Comparison of ENCODE assay signal across 9 mouse cellular contexts in the genomic region with DNA sequence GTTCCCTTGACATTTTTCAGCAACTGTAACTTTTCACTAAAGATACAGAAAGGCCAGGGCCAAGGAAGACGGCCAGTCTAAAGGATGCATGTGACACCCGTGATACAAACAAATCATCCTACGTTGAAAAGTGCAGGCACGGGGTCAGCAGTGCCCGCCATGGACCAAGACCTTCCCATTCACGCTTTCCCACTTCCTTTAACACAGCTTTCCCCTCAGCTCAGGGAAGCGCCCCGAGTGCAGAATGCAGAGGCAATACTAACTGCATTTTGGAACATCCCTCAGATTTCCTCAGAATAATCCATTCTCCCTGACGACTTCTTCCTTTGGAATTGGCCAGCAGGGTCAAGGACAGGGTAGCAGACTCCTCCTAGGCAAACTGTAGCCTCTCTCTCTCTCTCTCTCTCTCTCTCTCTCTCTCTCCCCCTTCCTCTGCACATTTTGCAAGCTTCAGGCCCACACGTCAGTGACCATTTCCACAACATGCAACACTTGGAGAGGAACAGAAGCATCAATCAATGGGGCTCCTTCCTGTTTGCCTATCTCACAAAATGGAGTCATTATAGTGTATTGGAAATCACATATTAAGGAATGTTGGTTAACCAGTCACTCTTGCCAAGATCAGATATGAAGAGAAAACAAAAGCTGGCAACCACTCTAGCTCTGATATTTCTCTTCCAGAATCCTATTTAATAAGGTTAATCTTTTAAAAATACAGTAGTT. TPM values are rescaled to one million over a fixed set of nuclear protein-coding genes. Genes with fewer than 3 reads are reported as not detected.
DNase-seq lines count a peak whose midpoint lies in the region; ATAC-seq and TF ChIP-seq lines count a peak whose summit lies in the region.
"Had no signal": no experiment of that assay in that cellular context is flagged by ENCODE, and none has a peak within 500 bp of the region (broad histone marks: within the 10 kb centered on the region; RNA-seq: fewer than 3 reads in every experiment).

No protein-coding gene starts in this region.

- H3K4me2 ChIP-seq in heart, embryonic 11.5 days = peak overlapping the region; percentile 0
- peak overlapping the region; percentile 99 for H3K4me2 ChIP-seq in liver, embryonic 15.5 days
- H3K4me2 ChIP-seq in stomach, postnatal 0 days (replicated peaks; ENCODE audit: low read depth) = peak overlapping the region; percentile 48

- H3K4me3 ChIP-seq in heart, embryonic 11.5 days (ENCODE audit: low read depth, low read length) = no peak overlapping the region
- H3K4me3 ChIP-seq in spleen, adult 2 months (ENCODE audit: extremely low read depth, insufficient read depth, insufficient read length) = peak overlapping the region; percentile 25; the same call in 1 of the 2 replicates
- no peak overlapping the region for H3K4me3 ChIP-seq in liver, embryonic 15.5 days (replicated peaks)
- no peak overlapping the region for H3K4me3 ChIP-seq in stomach, postnatal 0 days (ENCODE audit: low read depth, low read length)
- H3K4me3 ChIP-seq: myocyte had no signal

- no peak for TF ChIP-seq EP300 in stomach, postnatal 0 days (optimal IDR thresholded peaks at IDR 0.05)

- H3K9me3 ChIP-seq in heart, embryonic 11.5 days (replicated peaks; ENCODE audit: control insufficient read depth, low read length) = no peaks in the 10 kb centered on the region
- H3K9me3 ChIP-seq in liver, embryonic 15.5 days (replicated peaks) = no peaks in the 10 kb centered on the region
- H3K9me3 ChIP-seq in stomach, postnatal 0 days (ENCODE audit: control insufficient read depth, low read length) = no peaks in the 10 kb centered on the region

- DNase-seq in heart, postnatal 25 days (ENCODE audit: low spot score) = no peak
- DNase-seq in spleen, adult 2 months (ENCODE audit: low read depth in 1 of 2, low spot score in 2 of 2) = no peak
- DNase-seq in spleen, adult 12 weeks (ENCODE audit: low spot score) = no peak
- peak; percentile 15 for DNase-seq in stomach, postnatal 0 days (ENCODE audit: low spot score)
- DNase-seq in gastrocnemius, adult 8-10 months (ENCODE audit: low spot score in 2 of 2) = no peak
- no peak for DNase-seq in testis, postnatal 10 days (ENCODE audit: low spot score)

- no peaks in the 10 kb centered on the region for H3K27me3 ChIP-seq in heart, embryonic 11.5 days (ENCODE audit: control insufficient read depth, insufficient read depth, low read length)
- H3K27me3 ChIP-seq in spleen, adult 2 months (ENCODE audit: control insufficient read depth, insufficient read depth, low read length) = no peaks in the 10 kb centered on the region; the same call in 1 of the 2 replicates
- H3K27me3 ChIP-seq in liver, embryonic 15.5 days = peaks cover 10% of the 10 kb centered on the region
- H3K27me3 ChIP-seq in stomach, postnatal 0 days (ENCODE audit: control insufficient read depth, insufficient read depth, low read length) = no peaks in the 10 kb centered on the region

- H3K27ac ChIP-seq in heart, embryonic 11.5 days (ENCODE audit: low read depth, low read length) = no peak overlapping the region
- H3K27ac ChIP-seq in spleen, adult 2 months (ENCODE audit: insufficient read depth, low read length) = peak overlapping the region; percentile 85
- H3K27ac ChIP-seq in liver, embryonic 15.5 days (replicated peaks) = peak overlapping the region; percentile 77
- peak overlapping the region; percentile 81 for H3K27ac ChIP-seq in stomach, postnatal 0 days (replicated peaks)

- no peak for ATAC-seq in heart, embryonic 11.5 days (replicated peaks; ENCODE audit: insufficient number of reproducible peaks, low FRiP score, low TSS enrichment)
- ATAC-seq in liver, embryonic 15.5 days (ENCODE audit: insufficient read depth) = no peak
- no peak for ATAC-seq in stomach, postnatal 0 days (ENCODE audit: low FRiP score, low TSS enrichment)

- peaks cover 24% of the 10 kb centered on the region for H3K4me1 ChIP-seq in heart, embryonic 11.5 days (ENCODE audit: control insufficient read depth, insufficient read depth, low read length)
- H3K4me1 ChIP-seq in spleen, adult 2 months (ENCODE audit: control insufficient read depth, insufficient read depth, insufficient read length) = peaks cover 47% of the 10 kb centered on the region; the same call in 1 of the 2 replicates
- peaks cover 78% of the 10 kb centered on the region for H3K4me1 ChIP-seq in liver, embryonic 15.5 days (replicated peaks)
- H3K4me1 ChIP-seq in stomach, postnatal 0 days (replicated peaks; ENCODE audit: control insufficient read depth, insufficient read depth) = peaks cover 15% of the 10 kb centered on the region

- TF ChIP-seq CTCF in spleen, adult 2 months (IDR thresholded peaks at IDR 0.05; ENCODE audit: extremely low read depth, insufficient read depth, insufficient read length, insufficient replicate concordance) = no peak
- TF ChIP-seq CTCF in stomach, postnatal 0 days (IDR thresholded peaks at IDR 0.05; ENCODE audit: low read depth) = no peak

- 37% methylated on average over 10 of the region's 10 CpGs for WGBS in heart, embryonic 11.5 days (ENCODE audit: insufficient replicate concordance)
- WGBS in spleen, adult 2 months = 24% methylated on average over 10 of the region's 10 CpGs
- WGBS in liver, embryonic 15.5 days (ENCODE audit: insufficient replicate concordance) = 47% methylated on average over 10 of the region's 10 CpGs
- WGBS in stomach, postnatal 0 days = 25% methylated on average over 10 of the region's 10 CpGs

- H3K9ac ChIP-seq in heart, embryonic 11.5 days (ENCODE audit: low read depth, low read length) = no peak overlapping the region
- H3K9ac ChIP-seq in liver, embryonic 15.5 days = no peak overlapping the region
- H3K9ac ChIP-seq in stomach, postnatal 0 days (ENCODE audit: low read length) = no peak overlapping the region

- no peak for TF ChIP-seq POLR2A in spleen, adult 2 months (IDR thresholded peaks at IDR 0.05; ENCODE audit: low read depth, low read length)

- intact Hi-C loops in heart, postnatal 25 days (cut with DNase I) = loop anchor here (5.0 kb wide), 4 partner anchors 62 to 392 kb away; no protein-coding TSS in a partner anchor

- H3K36me3 ChIP-seq in heart, embryonic 11.5 days (ENCODE audit: control insufficient read depth, insufficient read depth, low read length) = no peaks in the 10 kb centered on the region
- H3K36me3 ChIP-seq in spleen, adult 2 months (ENCODE audit: control insufficient read depth, insufficient read depth, low read length) = no peaks in the 10 kb centered on the region
- no peaks in the 10 kb centered on the region; the same call in 1 of the 2 replicates for H3K36me3 ChIP-seq in liver, embryonic 15.5 days (replicated peaks)
- H3K36me3 ChIP-seq in stomach, postnatal 0 days (ENCODE audit: control insufficient read depth, insufficient read depth, low read length) = no peaks in the 10 kb centered on the region

RNA-seq across cellular contexts. Expression of a gene that starts 3.7 kb away (rescaled TPM):
- polyA plus RNA-seq in heart, embryonic 11.5 days (2014; fragmentation: Nextera tagmentation; extraction: Ambion mirVana) = 15.8 and 19.3 TPM in 2 replicates
- 10 to 100 TPM; 27.9 to 33.0 TPM for total RNA-seq in heart, postnatal 25 days (2021)
- polyA plus RNA-seq in spleen, adult 2 months (2012; rRNA removed) = 45.1 and 49.9 TPM in 2 replicates
- polyA plus RNA-seq in liver, embryonic 15.5 days (2015; fragmentation: Nextera tagmentation; extraction: Ambion mirVana) = 11.8 and 12.3 TPM in 2 replicates
- polyA plus RNA-seq in stomach, postnatal 0 days (2015; fragmentation: Nextera tagmentation; extraction: Ambion mirVana) = 12.9 and 13.3 TPM in 2 replicates
- total RNA-seq in gastrocnemius, adult 8-10 months (2022) = 1 to 10 TPM; 6.7 to 8.1 (median 7.2) TPM

Comparison
In these comparisons a context has a peak if more than half of its experiments do, and no peak if none do; other contexts are left out.
1. H3K4me2 ChIP-seq: peak in every context shown above with its lines; median percentile 99 in liver, embryonic 15.5 days; 48 in stomach, postnatal 0 days; 0 in heart, embryonic 11.5 days.